Mouse (Mus musculus) kidney, embryonic 15.5 days (tissue): ENCODE data around the gene Thrap3. TPM values are rescaled to one million over a fixed set of nuclear protein-coding genes. Genes with fewer than 3 reads are reported as not detected.

ENCODE experiments used
- ATAC-seq: fragments of 200-750 bp; cut with Nextera tagmentation; replicated peaks from 2 replicates; pipeline ENCODE4 v1.8.0; 2017; ENCODE audit warnings: moderate TSS enrichment; ENCODE audit not compliant: low FRiP score
- H3K27ac ChIP-seq: fragments of 300-500 bp; sonication (generic); 2 replicates; pipeline ENCODE4 v1.5.1; 2015; ENCODE audit warnings: mild to moderate bottlenecking, inconsistent platforms
- H3K27me3 ChIP-seq: fragments of 300-500 bp; sonication (generic); 2 replicates; pipeline ENCODE4 v1.6.1; 2015; ENCODE audit warnings: inconsistent platforms
- H3K36me3 ChIP-seq: fragments of 300-500 bp; sonication (generic); 2 replicates; pipeline ENCODE4 v1.6.1; 2015; ENCODE audit warnings: inconsistent platforms
- H3K4me1 ChIP-seq: fragments of 300-500 bp; sonication (generic); 2 replicates; pipeline ENCODE4 v1.6.1; 2015; ENCODE audit warnings: inconsistent platforms
- H3K4me2 ChIP-seq: fragments of 300-500 bp; sonication (generic); 2 replicates; pipeline ENCODE4 v1.6.1; 2015; ENCODE audit warnings: moderate library complexity, mild to moderate bottlenecking, inconsistent platforms
- H3K4me3 ChIP-seq: fragments of 300-500 bp; sonication (generic); replicated peaks from 2 replicates; pipeline ENCODE4 v1.5.1; 2015; ENCODE audit warnings: mild to moderate bottlenecking, inconsistent platforms
- H3K9ac ChIP-seq: fragments of 300-500 bp; sonication (generic); 2 replicates; pipeline ENCODE4 v1.6.1; 2015; ENCODE audit warnings: mild to moderate bottlenecking, inconsistent platforms
- H3K9me3 ChIP-seq: fragments of 300-500 bp; sonication (generic); replicated peaks from 2 replicates; pipeline ENCODE4 v1.6.1; 2016; ENCODE audit warnings: inconsistent platforms
- WGBS: fragments of 180-500 bp; shearing (Covaris S2); methylation state at CpG from one replicate; pipeline ENCODE4 v1.1.7; 2015; ENCODE audit warnings: mixed read lengths; 5-methylcytosine and 5-hydroxymethylcytosine counted together
- polyA plus RNA-seq: library from polyadenylated mRNA; unstranded; fragments of >200 nt; fragmentation: Nextera tagmentation; extraction: Ambion mirVana; gene quantifications from 2 replicates; pipeline ENCODE4 v1.2.1, GENCODE M21; 2015

The Thrap3 gene
- polyA plus RNA-seq, 1 experiment from 2014 or later, result 230 TPM

DNA sequence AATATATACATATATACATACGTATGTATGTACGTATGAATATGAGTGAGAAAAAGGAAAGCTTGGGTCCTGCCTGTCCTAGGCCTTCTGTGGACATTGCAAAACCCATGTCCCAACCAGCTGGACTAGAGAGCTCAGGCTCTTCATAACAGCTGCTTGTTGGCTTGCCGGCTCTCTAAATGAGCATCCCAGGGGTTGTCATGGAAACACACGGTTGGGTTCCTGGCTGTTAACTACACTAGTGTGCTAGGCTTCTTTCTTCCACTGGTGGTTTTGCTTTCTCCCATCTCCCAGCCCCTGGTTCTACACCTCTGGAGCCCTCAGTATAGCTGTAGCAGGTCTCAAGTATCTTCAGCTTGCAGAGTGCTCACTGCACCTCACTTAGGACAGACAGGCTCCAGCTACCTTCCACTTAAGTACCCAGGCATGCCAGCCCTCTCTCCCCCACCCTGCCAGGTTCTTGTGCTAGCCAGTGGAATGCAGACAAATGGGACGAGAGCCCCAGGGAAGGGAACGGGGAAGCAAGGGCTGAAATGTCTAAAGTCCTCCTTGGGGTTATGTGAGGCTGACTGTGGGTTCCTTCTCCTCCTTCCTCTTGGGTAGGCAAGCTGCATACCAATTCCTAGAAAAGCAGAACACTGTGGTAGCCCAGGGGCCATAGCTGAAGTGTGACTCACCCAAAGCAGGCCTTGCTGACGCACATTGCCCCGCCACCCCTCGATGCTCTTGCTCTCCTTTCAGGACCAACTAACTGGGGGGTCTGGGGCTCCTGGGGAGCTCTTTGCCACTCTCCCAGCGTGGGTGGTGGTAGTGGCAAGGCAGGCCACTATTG is 71.1 kb downstream of the Thrap3 start:
- 60% methylated on average over 10 of the region's 10 CpGs for WGBS
- peak; percentile 13; the same call in 1 of the 2 replicates for ATAC-seq
- peak overlapping the region; percentile 92 for H3K27ac ChIP-seq
- H3K9ac ChIP-seq, result 0 out of 2 replicates have a peak overlapping the region, but pooled peaks have one; percentile 0
- H3K36me3 ChIP-seq, result peaks cover 58% of the 10 kb centered on the region
- no peaks in the 10 kb centered on the region for H3K9me3 ChIP-seq
- H3K4me2 ChIP-seq, result no peak overlapping the region
- peaks cover 48% of the 10 kb centered on the region for H3K4me1 ChIP-seq
- H3K27me3 ChIP-seq, result no peaks in the 10 kb centered on the region
- H3K4me3 ChIP-seq, result no peak overlapping the region

DNA sequence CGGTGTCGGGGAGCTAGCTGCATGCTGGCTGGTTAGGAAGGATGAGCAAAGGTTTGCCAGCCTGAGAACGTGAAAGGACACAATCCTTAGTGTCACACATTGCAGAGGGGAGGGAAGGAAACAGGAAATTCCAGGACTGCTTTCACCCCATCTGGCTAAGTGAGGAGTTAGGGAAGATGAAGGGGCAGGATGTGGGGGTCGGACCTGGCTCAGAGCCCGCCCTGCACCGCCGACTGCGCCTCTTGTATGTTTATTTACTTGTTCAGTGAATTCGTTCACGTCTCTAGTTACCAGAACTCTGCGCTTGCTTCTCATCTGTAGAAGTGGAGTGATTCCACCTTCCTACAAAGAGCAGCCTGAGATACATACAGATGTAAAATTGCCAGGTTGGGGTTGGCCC is 72.1 kb downstream of the Thrap3 start:
- H3K36me3 ChIP-seq, result peaks cover 58% of the 10 kb centered on the region
- WGBS, result 22% methylated on average over 11 of the region's 11 CpGs
- peaks cover 48% of the 10 kb centered on the region for H3K4me1 ChIP-seq
- H3K9ac ChIP-seq, result no peak overlapping the region
- H3K4me3 ChIP-seq, result no peak overlapping the region
- ATAC-seq, result peak; percentile 60
- no peaks in the 10 kb centered on the region for H3K9me3 ChIP-seq
- peak overlapping the region; percentile 92 for H3K27ac ChIP-seq
- peak overlapping the region; percentile 20 for H3K4me2 ChIP-seq
- no peaks in the 10 kb centered on the region for H3K27me3 ChIP-seq

DNA sequence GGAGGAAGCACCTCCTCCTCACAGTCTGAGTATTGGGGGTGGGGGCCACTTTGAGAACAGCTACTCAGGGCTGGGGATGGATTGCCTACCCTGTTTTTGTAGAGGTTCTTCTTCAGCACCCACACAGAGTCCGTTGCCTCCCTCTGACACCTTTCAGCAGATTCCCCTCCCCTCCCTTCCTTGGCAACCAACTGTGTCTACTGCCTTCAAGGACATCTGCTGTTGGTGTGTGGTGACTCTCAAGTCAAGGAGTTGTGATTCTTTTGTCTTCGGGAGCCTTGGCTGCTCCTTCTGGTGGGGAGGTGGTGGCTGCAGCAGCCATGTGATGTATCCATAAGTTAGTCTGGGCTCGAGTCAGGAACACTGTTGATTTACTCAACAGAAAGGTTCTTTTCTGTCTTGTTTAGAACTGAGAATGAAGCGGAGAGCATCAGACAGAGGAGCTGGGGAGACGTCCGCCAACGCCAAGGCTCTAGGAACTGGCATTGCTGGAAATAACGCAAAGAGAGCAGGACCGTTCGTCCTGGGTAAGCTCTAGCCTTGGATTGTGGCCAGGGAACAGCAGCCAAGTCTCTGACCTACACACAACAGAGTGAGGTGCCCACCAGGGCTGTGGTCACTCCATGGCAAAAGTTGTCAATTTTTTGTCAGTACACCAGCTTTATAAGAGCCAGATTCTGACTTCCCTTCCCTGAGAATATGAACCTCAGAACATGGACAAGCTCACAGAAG is 79.1 kb downstream of the Thrap3 start:
- peaks cover 65% of the 10 kb centered on the region for H3K36me3 ChIP-seq
- no peaks in the 10 kb centered on the region for H3K27me3 ChIP-seq
- no peak overlapping the region for H3K9ac ChIP-seq
- no peak overlapping the region for H3K4me2 ChIP-seq
- peaks cover 3% of the 10 kb centered on the region; the same call in 1 of the 2 replicates for H3K9me3 ChIP-seq
- no peak overlapping the region for H3K4me3 ChIP-seq
- no peak overlapping the region for H3K27ac ChIP-seq
- WGBS, result 83% methylated on average over 10 of the region's 10 CpGs
- ATAC-seq, result no peak
- H3K4me1 ChIP-seq, result no peaks in the 10 kb centered on the region

DNA sequence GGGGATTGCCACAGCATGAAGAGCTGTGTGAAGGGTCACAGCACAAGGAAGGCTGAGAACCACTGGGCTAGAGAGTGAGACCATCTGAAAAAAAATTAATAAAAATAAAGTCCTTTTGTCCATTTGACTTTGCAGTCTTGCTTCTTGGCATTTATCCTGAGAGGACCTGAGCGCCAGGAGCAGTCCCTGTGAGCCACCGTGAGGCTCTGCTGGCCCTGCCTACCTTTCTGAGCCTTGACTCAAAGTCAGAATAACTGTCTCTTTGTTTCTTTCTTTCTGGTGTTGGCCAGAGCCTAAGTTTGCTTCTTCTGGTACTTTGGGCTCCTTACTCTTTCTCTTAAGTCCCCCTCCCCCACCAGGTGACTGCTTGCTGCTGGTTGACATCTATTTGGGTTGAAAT is 82.1 kb downstream of the Thrap3 start:
- H3K9ac ChIP-seq, result no peak overlapping the region
- WGBS, result 89% methylated on average over 2 of the region's 2 CpGs
- H3K4me3 ChIP-seq, result no peak overlapping the region
- peaks cover 48% of the 10 kb centered on the region for H3K36me3 ChIP-seq
- H3K4me2 ChIP-seq, result no peak overlapping the region
- ATAC-seq, result no peak
- peaks cover 6% of the 10 kb centered on the region for H3K4me1 ChIP-seq
- H3K9me3 ChIP-seq, result peaks cover 3% of the 10 kb centered on the region; the same call in 1 of the 2 replicates
- no peaks in the 10 kb centered on the region for H3K27me3 ChIP-seq
- no peak overlapping the region for H3K27ac ChIP-seq

DNA sequence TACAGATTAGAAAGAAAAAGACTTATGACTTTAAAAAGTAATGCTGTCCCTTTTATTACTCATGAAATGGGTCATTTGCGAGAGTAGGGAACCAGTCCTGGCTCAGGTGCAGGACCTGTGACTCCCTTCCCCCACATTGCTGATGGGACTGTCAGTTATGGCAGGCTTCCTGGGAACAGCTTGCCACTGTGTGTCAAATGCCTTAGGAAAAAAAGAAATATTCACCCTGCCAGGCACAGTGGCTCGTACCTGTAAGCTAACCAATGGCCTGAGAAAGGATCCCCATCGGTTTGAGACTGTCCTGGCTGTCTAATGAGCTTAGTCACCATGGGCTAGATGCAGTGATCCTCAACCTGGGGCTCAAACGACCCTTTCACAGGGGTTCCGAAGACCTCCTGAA is 82.5 kb downstream of the Thrap3 start:
- H3K4me3 ChIP-seq, result no peak overlapping the region
- H3K27me3 ChIP-seq, result no peaks in the 10 kb centered on the region
- peaks cover 43% of the 10 kb centered on the region for H3K36me3 ChIP-seq
- H3K27ac ChIP-seq, result no peak overlapping the region
- H3K9ac ChIP-seq, result no peak overlapping the region
- H3K9me3 ChIP-seq, result peaks cover 3% of the 10 kb centered on the region; the same call in 1 of the 2 replicates
- no peak overlapping the region for H3K4me2 ChIP-seq
- ATAC-seq, result no peak
- peaks cover 11% of the 10 kb centered on the region for H3K4me1 ChIP-seq
- WGBS, result 75% methylated on average over 5 of the region's 5 CpGs

DNA sequence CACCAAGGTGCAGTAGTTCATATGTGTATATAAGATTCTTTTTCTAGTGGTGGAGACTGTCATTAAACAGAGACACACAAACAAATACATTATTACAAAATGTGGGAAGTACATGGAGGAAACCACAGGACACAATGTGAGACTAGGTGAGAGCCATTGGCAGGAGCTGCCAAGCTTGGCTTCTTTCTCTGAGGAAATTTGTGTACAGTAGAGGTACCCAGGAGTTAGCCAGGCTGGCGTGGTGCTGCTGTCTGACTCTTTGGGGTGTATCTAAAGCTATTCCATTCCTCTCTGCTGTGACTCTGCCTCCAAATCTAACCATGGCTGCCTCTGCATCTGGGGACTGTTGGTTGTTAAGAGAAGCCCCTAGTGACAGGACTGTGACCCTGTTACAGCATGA is 83.5 kb downstream of the Thrap3 start:
- no peak for ATAC-seq
- H3K4me1 ChIP-seq, result peaks cover 16% of the 10 kb centered on the region
- H3K36me3 ChIP-seq, result peaks cover 33% of the 10 kb centered on the region
- no peaks in the 10 kb centered on the region for H3K27me3 ChIP-seq
- H3K9ac ChIP-seq, result no peak overlapping the region
- H3K4me2 ChIP-seq, result no peak overlapping the region
- H3K9me3 ChIP-seq, result peaks cover 3% of the 10 kb centered on the region; the same call in 1 of the 2 replicates
- no peak overlapping the region for H3K27ac ChIP-seq
- H3K4me3 ChIP-seq, result no peak overlapping the region
- WGBS, result 89% methylated on average over 1 of the region's 1 CpGs

DNA sequence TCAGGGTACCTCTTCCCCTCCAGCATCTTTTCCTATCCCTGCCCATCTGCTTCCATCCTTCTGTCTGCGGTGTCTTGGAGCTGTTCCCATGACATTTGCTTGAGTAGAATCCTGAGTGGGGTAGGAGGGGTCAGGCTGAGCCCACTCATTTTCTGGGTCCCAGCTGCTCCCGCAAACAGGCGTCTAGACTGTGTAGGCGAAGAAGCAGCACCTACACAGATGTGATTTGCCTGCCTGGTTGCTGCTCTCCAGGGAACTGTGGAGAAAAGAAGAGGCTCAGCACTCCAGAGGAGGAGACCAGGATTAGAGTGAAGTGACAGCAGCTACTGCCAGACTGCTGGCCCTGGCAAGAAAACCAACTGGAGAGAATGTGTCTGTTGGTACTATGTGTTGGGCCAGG is 83.9 kb downstream of the Thrap3 start:
- 85% methylated on average over 4 of the region's 4 CpGs for WGBS
- peaks cover 20% of the 10 kb centered on the region for H3K4me1 ChIP-seq
- ATAC-seq, result no peak
- no peak overlapping the region for H3K9ac ChIP-seq
- H3K27ac ChIP-seq, result no peak overlapping the region
- H3K4me2 ChIP-seq, result no peak overlapping the region
- H3K36me3 ChIP-seq, result peaks cover 30% of the 10 kb centered on the region
- peaks cover 3% of the 10 kb centered on the region; the same call in 1 of the 2 replicates for H3K9me3 ChIP-seq
- no peak overlapping the region for H3K4me3 ChIP-seq
- H3K27me3 ChIP-seq, result no peaks in the 10 kb centered on the region

DNA sequence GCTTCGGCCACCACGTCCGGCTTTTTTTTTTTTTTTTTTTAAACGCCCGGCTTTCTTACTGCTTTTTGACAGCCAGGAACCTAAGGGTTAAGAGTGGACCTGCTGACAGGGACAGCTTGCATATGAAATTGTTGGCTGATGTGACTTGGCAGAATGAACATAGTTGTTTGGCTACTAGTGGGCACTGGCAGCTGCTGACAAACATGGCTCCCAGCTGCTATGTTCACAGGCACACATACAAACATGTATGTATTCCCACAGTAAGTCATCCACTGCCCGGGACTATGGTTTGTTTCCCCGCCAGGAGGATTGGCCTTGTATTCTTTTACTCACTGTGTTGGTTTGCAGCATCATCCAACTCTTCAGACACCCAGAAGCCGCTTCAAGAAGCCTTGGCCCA is 85.4 kb downstream of the Thrap3 start:
- Histone ChIP-seq H3K27ac (no peak overlapping the region), H3K9ac (no peak overlapping the region), H3K9me3 (peaks cover 3% of the 10 kb centered on the region; the same call in 1 of the 2 replicates), H3K4me2 (no peak overlapping the region), H3K4me1 (peaks cover 27% of the 10 kb centered on the region), H3K36me3 (peaks cover 28% of the 10 kb centered on the region), H3K4me3 (no peak overlapping the region), H3K27me3 (no peaks in the 10 kb centered on the region)
- ATAC-seq, result no peak
- WGBS, result 89% methylated on average over 8 of the region's 8 CpGs

DNA sequence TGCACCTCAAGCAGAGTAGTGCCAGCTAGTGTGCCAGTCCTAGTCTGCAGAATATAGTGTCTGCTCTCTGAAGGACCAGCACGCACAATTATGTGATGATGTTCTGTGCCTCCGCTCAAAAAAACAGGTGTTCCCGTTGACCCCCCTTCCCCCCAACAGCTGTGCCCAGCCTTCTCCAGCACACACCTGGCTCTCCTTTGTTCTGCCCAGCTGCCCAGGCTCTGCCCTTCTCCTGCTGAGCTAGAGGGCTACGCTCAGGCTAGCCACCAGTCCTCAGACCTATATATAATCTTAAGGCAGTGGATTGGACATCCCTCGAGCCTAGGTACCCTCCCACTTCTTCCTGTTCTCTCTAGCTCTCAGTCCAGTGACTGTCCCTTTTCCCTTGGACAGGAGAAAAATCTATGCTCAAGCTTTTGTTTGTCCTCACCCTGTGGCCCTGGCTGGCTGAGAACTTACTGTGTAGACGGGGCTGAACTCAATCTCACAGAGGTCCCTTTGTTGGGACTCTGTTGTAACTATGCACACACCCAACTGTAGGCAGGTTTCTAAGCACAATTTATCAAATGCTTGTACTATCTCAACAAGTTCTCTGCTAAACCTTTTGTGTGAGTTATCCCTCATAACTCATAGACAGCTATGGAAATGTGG is 86.6 kb downstream of the Thrap3 start:
- WGBS, result 54% methylated on average over 6 of the region's 6 CpGs
- Histone ChIP-seq H3K36me3 (peaks cover 19% of the 10 kb centered on the region), H3K4me2 (no peak overlapping the region), H3K27ac (no peak overlapping the region), H3K27me3 (no peaks in the 10 kb centered on the region), H3K9ac (no peak overlapping the region), H3K4me1 (peaks cover 38% of the 10 kb centered on the region), H3K4me3 (no peak overlapping the region), H3K9me3 (peaks cover under 1% of the 10 kb centered on the region; the same call in 1 of the 2 replicates)
- ATAC-seq, result no peak

DNA sequence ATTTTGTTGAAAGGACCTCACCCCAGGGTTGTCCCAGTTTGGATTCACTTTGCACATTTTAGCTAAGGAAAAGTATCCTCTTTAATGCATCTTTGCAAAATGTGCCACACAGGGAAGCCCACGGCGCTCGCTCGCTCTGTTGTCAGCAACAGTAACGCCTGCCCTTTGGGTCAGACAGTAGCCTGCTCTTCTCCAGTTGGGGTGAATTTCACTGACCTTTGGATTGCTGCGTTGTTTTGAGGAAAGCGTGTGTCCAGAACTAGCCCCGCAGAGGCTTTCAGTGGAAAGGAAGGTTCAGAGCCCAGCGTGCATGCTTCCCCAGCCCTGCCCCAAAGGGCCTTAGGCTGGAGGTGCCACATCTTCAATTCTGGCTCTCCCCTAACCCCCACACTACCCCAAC is 87.1 kb downstream of the Thrap3 start:
- H3K27me3 ChIP-seq, result no peaks in the 10 kb centered on the region
- H3K9ac ChIP-seq, result no peak overlapping the region
- no peak for ATAC-seq
- H3K9me3 ChIP-seq, result no peaks in the 10 kb centered on the region
- peaks cover 15% of the 10 kb centered on the region for H3K36me3 ChIP-seq
- H3K4me3 ChIP-seq, result no peak overlapping the region
- no peak overlapping the region for H3K27ac ChIP-seq
- 79% methylated on average over 9 of the region's 9 CpGs for WGBS
- peaks cover 44% of the 10 kb centered on the region for H3K4me1 ChIP-seq
- H3K4me2 ChIP-seq, result no peak overlapping the region
